Mouse (Mus musculus): ENCODE data around the gene Rad51.

DNA sequence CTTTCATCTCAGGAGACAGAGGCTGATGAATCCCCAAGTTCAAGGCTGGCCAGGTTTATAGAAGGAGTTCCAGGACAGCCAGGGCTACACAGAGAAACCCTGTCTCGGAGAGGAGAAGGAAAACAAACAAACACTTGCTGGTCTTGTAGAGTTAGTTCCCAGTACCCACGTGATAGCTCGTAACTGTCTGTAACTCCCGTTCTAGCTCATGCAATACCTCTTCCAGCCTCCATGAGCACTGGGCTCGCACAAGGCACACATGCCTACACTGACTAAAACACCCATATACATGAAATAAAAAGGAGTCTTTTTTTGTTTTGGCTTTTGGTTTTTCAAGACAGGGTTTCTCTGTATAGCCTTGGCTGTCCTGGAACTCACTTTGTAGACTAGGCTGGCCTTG lies 6.0 kb upstream of the Rad51 start:
- TF ChIP-seq CTCF (IDR thresholded peaks at IDR 0.05; ENCODE audit: borderline replicate concordance, control insufficient read depth, extremely low read depth, insufficient read depth, low read length, poor library complexity): no peak
- no peak for TF ChIP-seq POLR2A (IDR thresholded peaks at IDR 0.05; ENCODE audit: control insufficient read depth, extremely low read depth, insufficient read depth, low read length, poor library complexity)

All from thymus, adult 2 months (tissue).